Mouse (Mus musculus): ENCODE data around the gene Dlgap3.

- no peak for TF ChIP-seq POLR2A (IDR thresholded peaks at IDR 0.05; ENCODE audit: insufficient read depth, low read depth, low read length)
- no peak for TF ChIP-seq CTCF (IDR thresholded peaks at IDR 0.05; ENCODE audit: insufficient read depth, low read depth, low read length)
These were observed 43.1 kb upstream of the Dlgap3 start for GRCm38 (mm10) chr4:127125834-127126463.
